Mouse (Mus musculus) cerebellum, adult 2 months (tissue): Measurements from ENCODE around the gene Mpdz.

ENCODE experiments used
- CTCF ChIP-seq: fragments of 200-500 bp; IDR thresholded peaks from 2 replicates; pipeline ENCODE4 v1.5.1; 2011; ENCODE audit warnings: low read depth, mild to moderate bottlenecking, control low read depth, low read length, moderate library complexity, borderline replicate concordance; ENCODE audit not compliant: insufficient read depth
- POLR2A ChIP-seq: fragments of 200-500 bp; IDR thresholded peaks from 2 replicates; pipeline ENCODE4 v1.6.1; 2011; ENCODE audit warnings: low read length, control low read depth, borderline replicate concordance; ENCODE audit not compliant: insufficient read depth

DNA sequence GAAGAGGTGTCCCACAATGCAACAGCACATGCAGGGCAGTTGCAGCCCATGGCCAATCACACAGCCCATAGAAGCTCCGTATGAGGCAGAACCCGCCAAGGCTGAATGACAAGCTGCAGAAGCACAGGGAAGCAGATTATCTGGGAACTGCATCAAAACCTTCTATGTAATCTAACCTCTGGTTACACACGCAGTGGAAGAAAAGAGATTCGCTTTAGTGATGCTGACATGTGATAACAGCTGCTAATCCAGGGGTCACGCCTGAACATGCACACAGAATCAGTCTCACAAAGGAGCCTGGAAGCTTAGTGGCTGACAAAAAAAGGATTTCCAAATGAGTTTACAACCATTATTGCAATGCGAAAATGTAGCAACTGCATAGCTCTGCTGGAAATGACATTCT is 110.2 kb downstream of the Mpdz start:
- TF ChIP-seq CTCF (no peak), POLR2A (no peak)
